Mouse (Mus musculus): ENCODE measurements at regions not wholly inside any gene's neighbourhood (a gene's known extent, or its start where the extent isn't known, plus 50 kb on each side); places are given as distances from the start of the nearest gene placed in this dataset.

DNA sequence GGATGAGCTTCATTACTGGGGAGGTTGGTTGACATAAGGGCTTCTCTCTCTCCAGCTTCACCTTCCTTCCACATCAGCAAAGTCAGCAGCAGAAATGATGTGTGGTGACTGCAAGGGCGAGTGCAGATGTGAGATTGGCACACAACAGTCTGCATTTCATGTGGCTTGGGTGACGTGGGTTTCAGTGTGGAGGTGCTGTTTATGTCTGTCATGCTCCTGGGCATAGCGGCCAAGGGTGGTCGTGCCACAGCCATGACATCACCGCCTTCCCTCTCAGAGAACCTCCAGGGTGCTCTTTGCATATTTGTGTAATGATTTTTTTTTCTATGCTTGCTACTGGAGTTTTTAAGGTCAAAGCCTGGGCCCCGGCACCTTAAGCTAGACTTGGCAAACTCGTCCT, 64.0 kb downstream of the Pthlh start:
- DNase-seq (ENCODE audit: low spot score in 2 of 2): no peak

- DNase-seq (ENCODE audit: low spot score in 2 of 2): no peak
These were observed 64.6 kb downstream of the Pthlh start for GRCm38 (mm10) chr6:147199411-147199810.

DNA sequence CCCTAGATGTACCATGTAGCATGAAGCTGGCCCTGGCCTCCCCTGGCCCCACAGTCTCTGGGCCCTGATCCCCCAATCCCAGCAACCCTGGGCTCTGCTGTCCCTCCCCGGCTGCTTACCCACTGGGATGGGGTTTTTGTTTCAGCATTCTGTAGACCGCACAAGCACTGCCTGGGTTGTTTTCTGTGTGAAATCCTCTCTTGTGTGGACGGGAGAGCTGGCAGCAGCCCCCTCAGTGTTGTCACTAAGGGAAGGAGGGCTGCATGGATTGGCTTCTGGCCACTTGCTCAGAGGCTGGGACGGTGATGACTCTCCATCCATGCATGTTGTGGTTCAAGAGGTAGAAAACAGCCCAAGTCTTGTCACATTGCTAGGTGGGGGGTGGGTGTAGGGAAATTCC, 67.6 kb downstream of the Pthlh start:
- DNase-seq (ENCODE audit: low spot score in 2 of 2): no peak

- peak in 1 of 2 experiments; percentile 5 for DNase-seq (ENCODE audit: low spot score in 2 of 2)
These were observed 68.7 kb downstream of the Pthlh start for GRCm38 (mm10) chr6:147195277-147195676.

GRCm38 (mm10) chr6:147187710-147188109, 76.3 kb downstream of the Pthlh start:
- DNase-seq (ENCODE audit: low spot score in 2 of 2): no peak

GRCm38 (mm10) chr6:147178276-147178675, 85.7 kb downstream of the Pthlh start:
- no peak for DNase-seq (ENCODE audit: low spot score in 2 of 2)

DNA sequence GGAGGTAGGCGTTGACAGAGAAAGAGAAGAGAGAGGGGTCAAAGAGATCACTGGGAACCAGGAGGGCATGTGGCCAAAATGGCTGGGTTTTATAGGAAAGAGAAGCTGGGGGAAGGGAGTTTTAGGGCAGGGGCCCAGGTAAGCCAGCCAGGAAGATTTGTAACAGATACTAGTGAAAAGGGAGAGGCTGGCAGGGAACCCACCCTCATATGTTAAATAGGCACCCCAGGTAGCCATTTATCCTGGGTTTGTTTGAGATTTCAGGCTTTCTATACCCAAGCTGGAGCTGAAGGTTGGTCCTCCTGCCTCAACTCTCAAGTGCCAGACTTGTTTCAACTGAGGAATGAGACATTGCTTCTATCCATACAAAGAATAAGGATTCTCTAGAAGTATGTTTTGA, 85.0 kb downstream of the Klhl42 start:
- no peak for DNase-seq (ENCODE audit: low spot score in 2 of 2)
